Mouse (Mus musculus) embryonic stem cell, embryonic (primary cell): ENCODE results near the gene Echs1.
"Not testable (repeated sequence)": the region's sequence is repeated elsewhere in the genome, so short reads cannot be mapped to it uniquely, and the experiment has no call there.

Source experiments
- CTCF ChIA-PET, 4 experiments: fragments of 300-600 bp in 2 of 4; fragments of 350-600 bp in 2 of 4; sonication (Branson Sonifier 250); formaldehyde crosslinking; loops; one replicate each; lab custom pipeline; 2022; ENCODE audit warnings: inconsistent platforms in 2 of 4; lab: Charles Lee
- POLR2A ChIA-PET, 4 experiments: fragments of 300-600 bp in 2 of 4; fragments of 350-600 bp in 2 of 4; sonication (Branson Sonifier 250); formaldehyde crosslinking; loops; one replicate each; lab custom pipeline; 2022; ENCODE audit warnings: antibody characterized with exemption in 4 of 4, inconsistent platforms in 1 of 4; lab: Charles Lee

The Echs1 gene

GRCm38 (mm10) chr7:140116329-140117054, at the start of gene Echs1:
Echs1 (minus strand) TSS chr7:140116476.
- ChIA-PET POLR2A (interaction anchor here (0.5 to 7.3 kb wide), 54 partner anchors 8 to 1099 kb away, joined by 3 to 109 read pairs (median 4); partner anchors contain the start of genes Mtg1 (in 4 of the 4), Fuom (in 3 of the 4), Zfp941 (in 2 of the 4) and Gm45785 (in 1 of the 4)), CTCF (interaction anchor here in 3 of 4 experiments (0.6 to 2.8 kb wide), 9 partner anchors 8 to 70 kb away, joined by 3 to 10 read pairs (median 4); partner anchors contain the start of gene Mtg1 (in 1 of the 3))

- CTCF ChIA-PET = no interaction called here
- POLR2A ChIA-PET = no interaction called here
Observed at GRCm38 (mm10) chr7:140164664-140165063, 48.4 kb upstream of the Echs1 start, which contains the start of gene Olfr522. Olfr522 (minus strand) TSS chr7:140164764.

DNA sequence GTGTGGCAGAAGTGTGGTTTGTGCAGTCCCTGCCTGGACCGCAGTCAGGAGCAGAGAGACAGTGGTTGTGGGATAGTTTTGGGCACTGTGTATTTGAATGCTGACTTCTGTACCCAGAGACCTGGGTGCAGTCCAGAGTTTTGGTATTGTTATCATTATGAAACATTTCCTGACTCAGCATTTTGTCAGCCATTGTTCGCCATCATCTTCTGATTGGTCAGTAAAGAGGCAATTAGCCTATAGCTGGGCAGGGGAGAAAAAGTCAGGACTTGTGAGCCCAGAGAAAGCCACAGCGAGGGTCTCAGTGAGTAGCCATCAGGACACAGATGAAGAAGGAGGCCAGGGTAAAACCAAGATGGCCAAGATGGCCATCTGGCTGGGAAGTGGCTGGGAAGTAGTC, 44.1 kb upstream of the Echs1 start:
- POLR2A ChIA-PET = interaction anchor here in 2 of 4 experiments (0.8 to 1.1 kb wide), 2 partner anchors 8 to 13 kb away, joined by 3 read pairs; no protein-coding TSS in a partner anchor
- CTCF ChIA-PET = no interaction called here

DNA sequence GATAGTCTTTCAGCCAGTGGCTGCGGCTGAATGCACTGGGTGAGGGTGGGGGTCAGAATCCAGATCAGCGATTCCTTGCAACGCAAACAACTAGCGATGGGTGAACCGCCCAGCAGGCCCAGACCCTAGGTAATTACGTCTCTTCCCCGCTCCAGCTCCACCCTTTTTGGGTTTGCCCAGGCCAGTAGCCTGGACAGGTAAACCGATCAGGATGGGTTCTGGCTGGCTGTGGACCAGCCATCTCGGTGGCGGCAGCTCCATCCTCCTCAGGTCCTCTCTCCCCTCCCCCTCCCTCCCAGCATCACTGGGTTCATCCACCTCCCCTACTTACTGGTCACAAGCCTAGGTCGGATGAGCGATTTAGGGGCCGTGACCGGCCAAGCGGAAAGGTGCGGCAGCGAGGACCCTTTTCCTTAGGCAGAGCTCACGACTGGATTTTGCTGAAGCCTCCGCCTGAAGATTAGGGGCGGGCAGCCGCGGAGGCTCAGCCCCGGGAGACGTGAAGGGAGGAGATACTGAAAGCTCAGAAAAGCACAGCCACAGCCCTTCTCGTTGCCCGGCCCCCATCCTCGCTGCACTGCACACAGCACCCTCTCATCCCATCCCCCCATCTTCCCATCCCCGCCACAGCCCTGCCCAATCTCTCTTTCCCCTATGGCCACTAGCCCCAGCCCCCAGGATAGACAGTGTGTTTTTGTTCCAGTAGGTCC, 38.1 kb upstream of the Echs1 start, which contains the start of gene Sprn:
Gene Sprn (minus strand): TSS at position 660 of the 710 bp plus-strand sequence.
- ChIA-PET POLR2A (interaction anchor here in 1 of 4 experiments (0.6 to 2.4 kb wide), 4 partner anchors 13 to 146 kb away, joined by 3 to 12 read pairs (median 4); partner anchors contain the start of gene Mtg1), CTCF (interaction anchor here in 2 of 4 experiments (0.7 kb wide), 2 partner anchors 10 to 75 kb away, joined by 3 read pairs; no protein-coding TSS in a partner anchor)

DNA sequence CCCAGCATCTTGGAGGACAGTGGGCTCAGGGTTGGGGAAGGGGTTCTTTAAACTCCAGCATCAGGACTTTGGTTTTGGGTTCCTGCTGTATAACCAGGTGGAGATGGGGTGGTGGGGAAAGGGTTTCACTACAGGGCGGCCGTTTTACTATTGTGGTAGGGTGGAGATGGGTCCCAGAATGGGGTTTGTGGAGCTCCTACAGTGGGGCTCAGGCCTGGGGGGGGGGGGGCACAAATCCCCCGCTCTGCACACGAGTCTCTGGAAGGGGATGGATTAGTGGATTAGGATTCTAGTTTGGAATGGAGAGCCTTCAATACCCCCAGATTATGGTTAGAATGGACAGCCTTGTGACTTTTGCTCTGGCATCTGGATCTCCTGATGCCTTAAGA, 37.5 kb upstream of the Echs1 start:
- POLR2A ChIA-PET = interaction anchor here in 3 of 4 experiments (0.7 to 2.4 kb wide), 6 partner anchors 12 to 52 kb away, joined by 3 to 12 read pairs (median 4); partner anchors contain the start of genes Mtg1 (in 2 of the 3) and Fuom (in 1 of the 3)

GRCm38 (mm10) chr7:140153383-140153782, 37.1 kb upstream of the Echs1 start:
- POLR2A ChIA-PET = interaction anchor here in 3 of 4 experiments (0.6 to 2.4 kb wide), 7 partner anchors 16 to 51 kb away, joined by 3 to 12 read pairs (median 4); partner anchors contain the start of genes Mtg1 (in 3 of the 3), Echs1 (in 1 of the 3), Fuom (in 1 of the 3) and Paox (in 1 of the 3)

More for the DNA sequence above, 37.5 kb upstream of the Echs1 start:
- CTCF ChIA-PET = interaction anchor here in 3 of 4 experiments (0.6 to 2.4 kb wide), 5 partner anchors 9 to 652 kb away, joined by 3 to 7 read pairs (median 3); no protein-coding TSS in a partner anchor

GRCm38 (mm10) chr7:140144550-140144949, 28.3 kb upstream of the Echs1 start:
- ChIA-PET POLR2A (interaction anchor here in 1 of 4 experiments (0.5 to 1.3 kb wide), 2 partner anchors 42 to 673 kb away, joined by 3 read pairs; partner anchors contain the start of gene Fuom), CTCF (interaction anchor here in 2 of 4 experiments (0.6 to 1.7 kb wide), 10 partner anchors 9 to 691 kb away, joined by 3 to 10 read pairs (median 3); partner anchors contain the start of genes Echs1 (in 1 of the 2) and Paox (in 1 of the 2))

More at GRCm38 (mm10) chr7:140153383-140153782, 37.1 kb upstream of the Echs1 start:
- CTCF ChIA-PET = interaction anchor here in 3 of 4 experiments (0.6 to 2.4 kb wide), 4 partner anchors 9 to 652 kb away, joined by 3 to 7 read pairs (median 3); no protein-coding TSS in a partner anchor

DNA sequence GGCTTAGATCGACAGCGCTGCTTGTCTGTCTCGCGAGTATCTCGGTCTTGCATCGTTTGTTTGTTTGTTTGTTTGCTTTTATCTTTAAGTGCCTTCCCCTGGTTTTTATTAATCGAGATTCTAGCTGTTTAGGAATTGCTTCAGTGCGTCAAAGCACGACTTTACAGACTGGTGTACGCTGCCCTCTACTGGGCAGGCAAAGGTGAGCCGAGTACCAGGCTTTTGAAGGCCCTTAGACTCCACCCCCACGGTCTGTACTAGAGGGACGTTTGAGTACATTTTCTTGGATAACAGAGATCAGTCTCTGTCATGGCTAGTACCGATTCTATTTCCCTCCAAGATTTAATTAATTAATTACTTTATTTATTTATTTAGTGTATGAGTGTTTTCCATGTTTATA, 25.1 kb upstream of the Echs1 start:
- POLR2A ChIA-PET = interaction anchor here in 2 of 4 experiments (0.6 to 6.6 kb wide), 9 partner anchors 13 to 701 kb away, joined by 3 to 66 read pairs (median 6); partner anchors contain the start of genes Echs1 (in 2 of the 2), Paox (in 2 of the 2), Fuom (in 1 of the 2) and Zfp941 (in 1 of the 2)

GRCm38 (mm10) chr7:140138021-140138310, 21.7 kb upstream of the Echs1 start:
- POLR2A ChIA-PET = interaction anchor here (0.6 to 6.6 kb wide), 30 partner anchors 9 to 1375 kb away, joined by 3 to 66 read pairs (median 6); partner anchors contain the start of genes Echs1 (in 3 of the 4), Fuom (in 3 of the 4), Paox (in 3 of the 4) and Prap1 (in 1 of the 4)
- CTCF ChIA-PET = interaction anchor here in 2 of 4 experiments (1.4 kb wide), 2 partner anchors 23 to 690 kb away, joined by 3 to 5 read pairs; partner anchors contain the start of gene Paox (in 1 of the 2)

More for the DNA sequence above, 25.1 kb upstream of the Echs1 start:
- CTCF ChIA-PET = interaction anchor here (0.5 to 1.7 kb wide), 21 partner anchors 9 to 1336 kb away, joined by 3 to 9 read pairs (median 4); partner anchors contain the start of genes Echs1 (in 2 of the 4), Fuom (in 2 of the 4) and Paox (in 1 of the 4)

- ChIA-PET CTCF (interaction anchor here in 2 of 4 experiments (0.6 to 1.4 kb wide), 3 partner anchors 22 to 691 kb away, joined by 3 to 5 read pairs (median 4); partner anchors contain the start of gene Paox (in 1 of the 2)), POLR2A (interaction anchor here (0.6 to 6.6 kb wide), 43 partner anchors 8 to 986 kb away, joined by 3 to 66 read pairs (median 5); partner anchors contain the start of genes Echs1 (in 4 of the 4), Fuom (in 4 of the 4), Paox (in 4 of the 4) and Ric8a (in 2 of the 4))
Observed at GRCm38 (mm10) chr7:140137135-140138020, 21.1 kb upstream of the Echs1 start, which contains the start of gene Mtg1. Mtg1 (plus strand) TSS chr7:140137564.

DNA sequence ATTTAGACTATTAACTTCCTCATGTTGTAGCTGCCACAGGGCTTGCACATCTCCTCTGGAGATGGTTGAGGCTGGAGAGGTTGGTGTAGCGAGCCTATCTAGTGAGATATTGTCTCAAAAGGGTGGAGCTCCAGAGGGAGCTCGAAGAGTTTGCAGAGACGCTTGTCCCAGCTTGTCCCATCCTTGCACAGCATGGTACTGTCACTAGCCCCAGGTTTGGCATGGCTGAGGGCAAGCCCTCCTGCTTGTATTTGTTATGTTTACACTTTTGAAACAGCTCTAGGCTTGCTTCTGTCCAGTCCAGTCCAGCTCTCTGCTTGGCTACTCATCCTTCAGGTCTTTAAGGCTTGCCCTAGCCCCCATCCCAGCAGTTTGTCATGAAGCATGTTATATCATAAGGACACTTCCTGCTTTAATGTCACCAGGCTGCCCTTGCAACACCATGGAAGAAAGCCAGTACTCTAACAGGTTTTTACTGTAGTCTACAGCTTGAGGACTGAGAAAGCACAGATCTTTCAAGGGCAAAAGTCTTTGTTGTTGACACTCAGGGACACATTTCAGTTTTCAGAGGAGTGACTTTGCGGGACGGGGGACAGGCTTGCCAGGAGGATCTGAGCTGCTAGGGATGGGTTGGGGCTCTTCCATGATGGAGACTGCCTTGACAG, 19.0 kb upstream of the Echs1 start:
- POLR2A ChIA-PET = interaction anchor here in 2 of 4 experiments (0.8 to 6.6 kb wide), 4 partner anchors 9 to 33 kb away, joined by 3 to 66 read pairs (median 8); partner anchors contain the start of gene Fuom (in 1 of the 2)
- CTCF ChIA-PET = no interaction called here

DNA sequence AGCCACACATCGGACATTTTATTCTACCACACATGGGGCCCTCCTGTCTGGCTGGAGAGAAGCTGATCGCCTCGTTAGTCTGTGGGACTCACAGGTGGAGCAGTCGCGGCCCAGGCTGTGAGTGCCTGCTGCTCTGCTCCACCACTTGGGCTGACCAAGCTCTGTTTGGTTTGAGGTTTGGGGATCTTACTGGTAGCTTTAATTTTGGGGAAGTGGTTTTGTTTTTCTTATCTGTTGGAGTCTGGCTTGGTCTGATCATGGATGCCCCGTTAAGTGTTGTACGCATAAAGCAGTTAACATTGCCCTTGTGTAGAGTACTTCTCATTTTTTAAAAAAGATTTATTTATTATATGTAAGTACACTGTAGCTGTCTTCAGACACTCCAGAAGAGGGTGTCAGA, 17.8 kb upstream of the Echs1 start:
- POLR2A ChIA-PET = interaction anchor here in 2 of 4 experiments (0.9 to 1.7 kb wide), 3 partner anchors 8 to 19 kb away, joined by 3 read pairs; partner anchors contain the start of gene Echs1 (in 1 of the 2)
- CTCF ChIA-PET = not testable (repeated sequence)

DNA sequence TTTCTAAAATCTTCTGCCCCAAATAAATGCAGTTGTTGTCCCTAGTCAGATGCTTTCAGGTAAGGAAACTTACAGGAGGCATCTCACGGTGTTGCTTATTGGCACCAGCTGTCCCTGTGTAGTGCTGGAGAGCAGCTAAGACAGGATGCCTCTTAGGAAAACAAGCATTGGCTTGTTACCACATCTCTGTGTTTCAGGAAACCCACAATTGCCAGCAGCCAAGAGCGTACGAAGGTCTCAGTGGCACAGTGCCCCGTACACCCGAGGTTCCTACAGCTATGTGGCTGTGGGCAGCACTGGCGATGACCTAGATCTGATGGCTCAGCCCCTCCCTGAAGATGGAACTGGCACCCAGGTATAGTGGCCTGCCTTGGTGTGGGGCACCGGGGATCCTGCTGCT, 15.9 kb upstream of the Echs1 start:
- POLR2A ChIA-PET = interaction anchor here in 1 of 4 experiments (0.6 to 2.7 kb wide), 2 partner anchors 15 to 802 kb away, joined by 3 to 12 read pairs; partner anchors contain the start of gene Echs1
- CTCF ChIA-PET = interaction anchor here in 1 of 4 experiments (0.6 kb wide), 1 partner anchor 214 kb away, joined by 3 read pairs; no protein-coding TSS in a partner anchor

DNA sequence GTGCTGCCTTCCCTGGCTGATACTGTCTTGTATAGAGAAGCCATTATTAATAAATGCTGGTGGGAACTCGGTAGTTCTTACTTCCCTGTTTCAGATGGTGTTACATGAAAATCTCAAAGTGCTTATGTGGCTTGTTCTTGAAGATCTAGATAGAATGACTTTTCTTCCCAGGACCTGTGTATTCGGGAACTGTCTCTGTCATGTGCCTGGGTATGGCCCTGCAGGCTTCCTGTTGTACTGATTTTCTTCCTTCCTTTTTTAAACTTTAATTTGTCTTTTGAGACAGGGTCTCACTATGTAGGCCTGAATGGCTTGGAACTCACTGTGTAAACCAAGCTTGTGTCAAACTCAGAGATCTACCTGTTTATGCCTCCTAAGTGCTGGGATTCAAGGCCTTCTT, 11.6 kb upstream of the Echs1 start:
- CTCF ChIA-PET = no interaction called here
- POLR2A ChIA-PET = interaction anchor here in 2 of 4 experiments (4.4 to 6.1 kb wide), 3 partner anchors 10 to 12 kb away, joined by 56 to 66 read pairs (median 63); partner anchors contain the start of genes Echs1 (in 2 of the 2), Paox (in 2 of the 2) and Mtg1 (in 1 of the 2)

- CTCF ChIA-PET = no interaction called here
Observed at GRCm38 (mm10) chr7:140126934-140127333, 10.7 kb upstream of the Echs1 start.

More at GRCm38 (mm10) chr7:140126934-140127333, 10.7 kb upstream of the Echs1 start:
- POLR2A ChIA-PET = interaction anchor here in 2 of 4 experiments (1.8 to 6.1 kb wide), 5 partner anchors 8 to 11 kb away, joined by 8 to 66 read pairs (median 56); partner anchors contain the start of genes Echs1 (in 2 of the 2), Mtg1 (in 2 of the 2) and Paox (in 2 of the 2)
